Mouse (Mus musculus) B cell, adult 2 months (primary cell): ENCODE results near the gene Ncor2.

ENCODE experiments used
- DNase-seq, 2 experiments: peaks; one replicate each; pipeline ENCODE4 v3.0.0; 2022

Gene Ncor2

DNA sequence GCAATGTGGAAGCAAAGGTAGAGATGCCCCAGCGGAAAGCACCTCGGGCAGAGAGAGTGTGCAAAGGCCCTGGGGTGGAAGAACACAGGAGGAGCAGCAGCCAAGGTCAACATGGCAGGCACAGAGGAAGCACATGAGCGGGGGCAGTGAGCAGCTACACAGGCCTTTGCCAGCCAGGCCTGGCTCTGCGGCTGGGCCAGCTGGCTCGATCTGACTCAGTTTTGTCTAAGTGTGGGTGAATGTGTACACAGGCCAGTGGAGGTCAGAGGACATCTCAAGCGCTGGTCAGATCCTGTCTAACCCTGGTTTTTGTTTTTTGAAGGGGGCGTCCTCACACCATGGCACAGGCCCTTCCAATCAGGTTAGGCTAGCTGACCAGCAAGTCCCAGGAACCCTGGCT lies 10.9 kb downstream of the Ncor2 start:
- no peak for DNase-seq

GRCm38 (mm10) chr5:125167524-125167923 lies 11.5 kb downstream of the Ncor2 start:
- DNase-seq = no peak

- DNase-seq = no peak
These were observed 13.0 kb downstream of the Ncor2 start for GRCm38 (mm10) chr5:125165993-125166392.

DNA sequence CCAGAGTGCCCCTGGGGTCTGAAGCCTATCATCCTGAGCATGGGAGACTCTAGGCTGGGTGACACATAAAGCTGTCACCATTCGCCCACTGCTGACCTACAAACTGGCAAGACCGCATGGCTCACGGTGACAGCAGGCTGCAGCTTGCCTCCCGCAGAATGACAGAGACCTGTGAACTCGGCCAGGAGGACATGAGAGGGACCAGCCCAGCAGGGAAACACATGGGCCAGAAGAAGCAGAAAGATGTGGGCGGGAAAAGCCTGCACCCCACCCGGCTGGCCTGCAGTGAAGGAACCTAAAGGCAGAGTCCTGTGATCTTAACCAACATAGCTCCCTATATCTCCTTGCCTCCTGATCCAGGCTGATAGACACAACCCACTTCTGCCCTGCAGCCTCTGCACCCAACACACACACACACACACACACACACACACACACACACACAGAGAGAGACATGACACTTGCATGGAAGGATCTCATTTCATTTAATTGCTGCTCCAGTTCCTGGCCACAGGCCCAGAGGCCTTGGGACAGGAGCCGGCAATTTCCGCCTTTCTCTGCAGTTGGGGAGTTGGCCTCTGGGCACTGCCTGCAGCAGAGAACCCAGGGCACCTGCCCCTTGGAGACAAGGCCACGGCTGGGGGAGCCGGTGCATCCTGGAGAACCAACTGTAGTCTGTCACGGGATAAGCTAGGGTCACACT lies 14.4 kb downstream of the Ncor2 start:
- no peak for DNase-seq

DNA sequence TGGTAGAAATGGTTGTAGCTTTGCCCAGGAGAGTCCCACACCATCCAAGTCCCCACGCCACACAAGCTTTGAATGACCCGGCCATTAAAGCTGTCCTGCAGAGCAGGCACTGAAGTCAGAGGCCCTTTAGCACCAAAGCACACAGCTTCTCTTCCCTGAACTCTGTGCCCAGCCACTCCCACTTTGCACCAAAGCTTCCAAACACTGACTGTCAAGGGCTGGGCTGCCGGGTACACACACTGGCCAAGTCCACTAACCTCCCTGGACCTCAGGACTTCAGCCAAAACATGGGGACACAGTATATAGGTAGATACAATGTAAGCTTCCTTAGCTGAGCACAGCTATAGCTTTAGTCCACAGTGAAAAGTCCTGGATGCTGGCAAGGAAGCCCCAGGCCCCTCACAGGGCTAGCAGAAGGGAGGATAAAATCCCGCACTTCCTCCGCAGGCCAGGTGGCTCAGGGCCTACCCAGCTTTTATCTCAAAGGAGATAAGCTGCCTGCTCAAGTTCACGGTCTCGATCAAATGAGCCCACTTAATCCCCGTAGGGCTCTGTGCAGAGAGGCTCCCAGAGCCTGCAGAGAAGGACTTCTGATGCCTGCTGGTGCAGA lies 15.5 kb downstream of the Ncor2 start:
- no peak for DNase-seq

DNA sequence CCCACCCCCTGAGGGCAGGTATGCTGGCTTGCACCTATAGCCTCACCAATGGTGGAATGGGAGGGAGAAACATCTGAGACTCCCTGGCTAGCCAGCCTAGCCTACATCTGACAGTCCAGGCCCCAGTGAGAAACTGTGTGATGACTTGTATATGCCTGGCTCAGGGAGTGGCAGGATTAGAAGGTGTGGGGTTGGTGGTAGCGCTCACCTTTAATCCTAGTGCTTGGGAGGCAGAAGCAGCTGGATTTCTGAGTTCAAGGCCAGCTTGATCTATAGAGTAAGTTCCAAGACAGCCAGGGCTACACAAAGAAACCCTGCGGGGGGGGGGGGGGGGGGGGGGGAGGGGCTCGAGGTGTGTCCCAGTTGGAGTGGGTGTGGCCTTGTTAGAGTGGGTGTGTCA lies 16.6 kb downstream of the Ncor2 start:
- DNase-seq = no peak

GRCm38 (mm10) chr5:125159804-125160405 lies 19.1 kb downstream of the Ncor2 start:
- DNase-seq = no peak

- DNase-seq = no peak
These were observed 19.7 kb downstream of the Ncor2 start for GRCm38 (mm10) chr5:125159293-125159692.

DNA sequence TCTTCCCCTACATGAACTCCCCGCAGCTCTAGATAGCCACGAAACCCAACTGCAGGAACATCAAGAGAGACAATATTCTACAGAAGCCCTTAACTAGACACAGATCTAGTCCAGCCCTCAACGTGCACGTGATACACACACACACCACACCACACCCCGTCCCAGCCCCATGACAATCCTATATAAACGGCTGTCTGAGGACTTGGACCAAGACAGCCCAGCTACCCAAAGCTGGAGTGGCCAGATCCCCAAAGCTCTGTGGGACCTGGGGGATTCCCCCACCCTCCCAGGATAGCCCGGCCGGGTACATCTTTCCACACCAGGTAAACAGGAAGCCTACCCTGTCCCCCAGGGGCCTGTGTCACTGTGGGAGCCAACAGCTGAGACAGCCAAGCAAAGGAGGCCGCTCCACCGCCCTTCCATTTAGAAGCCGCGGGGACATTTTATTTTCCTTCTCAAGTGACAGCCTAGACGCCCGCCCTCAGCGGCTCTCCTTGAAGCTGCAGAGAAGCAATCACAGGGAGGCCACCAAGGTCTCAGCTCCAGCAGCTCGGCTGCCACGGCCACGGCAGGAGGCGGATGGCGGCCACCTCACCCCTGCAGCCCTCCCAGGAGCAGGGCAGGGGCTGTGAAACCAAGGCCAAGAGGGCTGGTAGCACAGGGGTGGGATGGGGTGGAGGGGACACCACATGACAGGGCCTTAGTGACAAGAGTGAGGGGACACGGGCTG lies 20.6 kb downstream of the Ncor2 start:
- peak; percentile 75 to 81 for DNase-seq

GRCm38 (mm10) chr5:125157375-125158033 lies 21.5 kb downstream of the Ncor2 start:
- no peak for DNase-seq

DNA sequence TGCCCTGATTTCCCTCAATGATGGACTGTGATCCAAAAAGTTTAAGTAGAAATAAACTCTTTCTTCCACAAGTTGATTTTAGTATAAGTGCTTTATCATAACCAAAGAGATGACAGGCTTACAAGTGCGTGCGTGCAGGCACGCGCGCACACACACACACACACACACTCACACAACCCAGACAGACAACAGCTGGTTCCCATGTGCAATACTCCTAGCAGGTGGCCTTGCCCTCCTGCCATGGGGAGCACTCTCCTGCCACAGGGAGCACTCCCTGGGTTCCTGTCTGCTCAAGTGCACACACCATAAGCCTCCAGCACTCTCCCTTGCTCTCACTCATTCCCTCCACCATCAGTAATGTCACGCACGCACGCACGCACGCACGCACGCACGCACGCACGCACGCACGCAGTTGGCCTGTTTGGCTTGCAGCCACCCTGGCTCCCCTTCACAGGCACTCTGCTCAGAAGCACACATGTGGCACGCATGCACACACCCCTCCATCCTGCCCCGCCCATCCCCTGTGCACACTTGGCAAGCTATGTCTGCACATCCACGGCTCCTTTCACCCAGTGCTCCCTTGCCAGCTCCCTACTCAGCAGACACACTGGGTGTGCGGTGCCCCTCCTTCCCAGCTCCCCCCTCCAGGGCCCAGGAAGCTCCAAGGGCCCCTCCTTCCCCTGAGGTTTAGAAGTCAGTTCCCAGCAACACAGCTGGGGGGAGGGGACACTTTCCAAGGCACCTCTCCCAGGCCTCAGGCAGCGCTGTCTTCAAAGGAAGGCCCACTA lies 22.4 kb downstream of the Ncor2 start:
- peak; percentile 45 to 51 for DNase-seq

GRCm38 (mm10) chr5:125155451-125155850 lies 23.6 kb downstream of the Ncor2 start:
- DNase-seq = no peak

DNA sequence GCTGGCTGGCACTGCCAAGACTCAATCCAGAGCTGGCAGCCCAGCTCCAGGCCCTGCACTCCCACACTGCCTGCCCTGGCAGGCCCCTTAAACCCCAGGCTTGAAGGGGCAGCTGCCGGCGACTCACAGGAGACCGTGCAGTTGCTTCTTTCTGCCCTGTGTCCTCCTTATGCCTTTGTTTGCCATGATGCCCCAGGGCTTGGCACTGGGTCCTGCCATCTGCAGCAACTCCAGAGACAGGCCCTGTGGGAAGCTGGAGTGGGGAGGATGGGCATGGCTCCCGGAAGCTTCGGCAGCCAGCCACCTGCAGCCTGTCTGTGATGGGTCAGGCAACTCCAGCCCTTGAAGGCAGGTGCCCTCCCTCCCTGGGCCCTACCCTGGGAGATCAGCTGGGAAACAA lies 24.0 kb downstream of the Ncor2 start:
- DNase-seq = no peak

- no peak for DNase-seq
These were observed 24.8 kb downstream of the Ncor2 start for GRCm38 (mm10) chr5:125154178-125154577.

GRCm38 (mm10) chr5:125153201-125153816 lies 25.7 kb downstream of the Ncor2 start:
- DNase-seq = no peak

GRCm38 (mm10) chr5:125151872-125152534 lies 27.0 kb downstream of the Ncor2 start:
- no peak for DNase-seq

DNA sequence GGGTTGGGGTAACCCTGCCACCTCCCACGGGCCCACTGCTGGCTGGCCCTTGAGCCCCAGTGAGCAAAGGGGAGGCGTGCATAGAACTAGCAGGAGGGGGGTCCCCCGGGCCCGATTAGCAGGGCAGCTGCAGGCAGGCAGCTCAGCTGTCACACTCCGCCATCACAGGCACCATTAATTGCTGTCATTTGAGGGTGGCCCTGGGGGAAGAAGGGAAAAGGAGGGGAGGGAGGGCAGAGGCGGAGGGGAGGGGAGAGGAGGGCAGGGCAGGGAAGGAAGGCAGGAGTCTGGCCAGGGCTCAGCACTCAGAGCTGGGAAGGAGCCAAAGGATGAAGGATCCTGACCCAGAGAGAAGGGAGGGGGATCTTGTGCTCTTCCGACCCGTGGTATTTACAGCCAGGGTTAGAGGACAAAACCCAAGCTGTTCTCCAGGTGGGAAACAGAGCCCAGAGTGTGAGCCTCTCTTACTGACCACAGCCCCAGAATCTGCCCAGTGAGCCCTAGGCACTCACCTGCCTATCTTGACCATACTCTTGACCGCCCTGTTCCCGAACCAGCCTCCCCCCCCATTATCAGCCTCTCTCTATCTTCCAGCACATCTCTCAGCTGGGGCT lies 28.0 kb downstream of the Ncor2 start:
- DNase-seq = no peak

- no peak for DNase-seq
These were observed 29.9 kb downstream of the Ncor2 start for GRCm38 (mm10) chr5:125149142-125149541.

- DNase-seq = no peak
These were observed 30.3 kb downstream of the Ncor2 start for GRCm38 (mm10) chr5:125148686-125149085.

- DNase-seq = no peak
These were observed 30.8 kb downstream of the Ncor2 start for GRCm38 (mm10) chr5:125148173-125148572.

DNA sequence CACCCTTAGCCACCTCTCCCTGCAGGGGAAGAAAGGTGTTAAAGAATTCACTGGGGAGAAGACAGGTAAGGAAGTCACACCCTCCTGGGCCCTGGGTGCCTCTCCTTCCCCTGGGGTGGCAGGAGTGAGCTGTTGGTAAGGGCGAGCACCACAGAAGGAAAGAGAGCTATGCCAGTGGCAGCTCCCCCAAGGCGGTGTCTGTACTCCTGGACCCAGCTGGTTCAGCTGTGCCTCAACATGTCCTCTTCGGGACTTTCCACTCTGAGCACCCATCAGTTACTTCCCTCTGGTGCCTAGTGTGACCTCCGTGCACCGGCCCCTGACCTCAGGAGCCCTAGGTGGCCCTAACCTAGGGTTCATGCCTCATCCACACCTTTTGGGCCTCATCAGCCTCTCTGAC lies 31.9 kb downstream of the Ncor2 start:
- DNase-seq = no peak
